Mouse (Mus musculus) spleen, adult 2 months (tissue): ENCODE measurements around the gene Stx8.

Experiments
- CTCF ChIP-seq: fragments of 200-500 bp; IDR thresholded peaks from 2 replicates; pipeline ENCODE4 v1.5.1; 2011; ENCODE audit warnings: mild to moderate bottlenecking, inconsistent platforms; ENCODE audit not compliant: insufficient read depth, insufficient read length, insufficient replicate concordance; ENCODE audit errors: extremely low read depth
- POLR2A ChIP-seq: fragments of 200-500 bp; IDR thresholded peaks from 2 replicates; pipeline ENCODE4 v1.6.1; 2011; ENCODE audit warnings: low read depth, low read length, inconsistent platforms

DNA sequence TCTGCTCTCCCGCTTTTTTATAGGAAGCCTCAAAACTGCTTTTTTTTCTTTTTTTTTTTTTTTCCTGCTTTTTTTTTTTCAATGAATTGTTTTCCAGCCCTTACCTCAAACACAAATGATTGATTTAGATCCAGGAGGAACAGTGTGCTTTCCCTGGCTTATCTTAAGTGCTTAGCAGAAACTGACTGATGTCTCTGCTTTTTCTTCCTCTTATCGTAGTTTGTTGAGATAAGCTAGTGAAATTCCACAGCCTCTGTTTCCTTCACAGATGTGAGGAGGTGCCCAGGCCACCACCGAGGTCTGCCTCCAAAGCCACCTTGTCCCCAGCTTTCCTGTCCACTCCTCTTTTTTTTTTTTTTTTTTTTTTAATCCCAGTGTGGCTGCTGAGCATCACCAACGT lies 150.2 kb downstream of the Stx8 start:
- TF ChIP-seq CTCF (no peak), POLR2A (no peak)
